Mouse (Mus musculus): ENCODE data around the gene Pth2.

DNA sequence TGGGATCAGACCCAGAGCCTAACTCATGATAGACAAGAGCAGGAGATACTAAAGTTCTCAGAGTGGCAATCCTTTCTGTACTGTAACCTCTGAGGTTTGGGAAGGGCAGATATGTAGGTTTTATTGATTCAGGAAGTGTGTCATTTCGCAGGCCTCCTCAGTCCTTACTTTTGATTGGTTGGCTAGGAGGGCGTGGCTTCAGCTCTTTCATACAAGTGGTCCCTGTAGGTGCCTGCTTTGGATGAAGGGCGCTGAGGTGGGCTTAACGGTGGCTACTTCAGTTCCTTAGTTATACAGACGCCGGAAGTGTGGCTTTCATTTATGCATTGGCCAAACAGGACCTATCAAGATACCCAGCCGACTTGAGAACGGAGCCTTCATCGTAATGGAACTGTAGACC, 25.2 kb upstream of the Pth2 start:
- TF ChIP-seq GATA1 (IDR thresholded peaks at IDR 0.05; ENCODE audit: low read length) (no peak), TAL1 (IDR thresholded peaks at IDR 0.05; ENCODE audit: low read length) (no peak)
